Mouse (Mus musculus) right cerebral cortex, adult 2 months (tissue): Measurements from ENCODE around the gene Tmem87b.

Experiments
- DNase-seq, 2 experiments: peaks; one replicate each; pipeline ENCODE4 v3.0.0; 2021 to 2022; ENCODE audit warnings: low spot score in 2 of 2

Tmem87b gene

GRCm38 (mm10) chr2:128817786-128818681, at the start of gene Tmem87b:
Gene Tmem87b, plus strand, starts transcription at chr2:128818118.
- peak; percentile 95 to 96 for DNase-seq

GRCm38 (mm10) chr2:128768545-128769247, 49.2 kb upstream of the Tmem87b start:
- no peak for DNase-seq

DNA sequence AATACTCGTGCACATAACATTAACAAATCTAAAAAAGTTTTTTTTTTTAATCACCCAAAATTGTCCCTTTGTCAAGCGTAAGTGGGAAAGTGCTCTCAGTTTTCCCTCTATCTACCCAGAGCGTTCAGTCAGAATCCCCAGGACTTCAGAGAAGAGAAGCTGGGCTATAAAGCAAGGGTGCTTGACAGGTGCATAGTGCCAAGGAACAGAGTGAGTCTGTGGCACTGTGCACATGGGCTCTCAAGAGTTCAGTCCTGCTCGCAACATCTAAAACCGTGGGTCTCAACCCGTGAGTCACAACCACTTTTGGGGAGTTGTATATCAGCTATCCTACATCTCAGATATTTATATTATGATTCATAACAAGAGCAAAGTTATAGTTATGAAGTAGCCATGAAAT, 47.4 kb upstream of the Tmem87b start:
- no peak for DNase-seq

DNA sequence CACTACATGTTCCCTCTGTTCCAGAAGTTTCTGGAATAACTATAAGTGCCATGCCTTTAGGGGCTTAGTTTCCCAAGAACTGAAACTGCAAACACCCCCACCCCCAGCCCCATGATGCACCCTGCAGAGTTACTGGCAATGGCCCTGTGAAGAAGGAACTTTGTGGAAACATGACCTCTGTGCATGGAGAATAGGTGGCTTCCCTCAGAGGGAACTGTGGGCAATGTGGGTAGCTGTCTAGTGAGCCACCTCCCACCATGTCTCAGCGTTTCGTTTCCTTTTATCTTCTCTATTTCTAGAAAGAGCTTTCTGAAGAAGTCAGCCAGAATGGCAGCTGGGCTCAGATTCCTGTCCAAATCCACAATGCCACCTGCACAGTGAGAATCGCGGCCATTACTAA, 46.9 kb upstream of the Tmem87b start:
- peak in 1 of 2 experiments; percentile 7 for DNase-seq

GRCm38 (mm10) chr2:128771750-128772338, 46.1 kb upstream of the Tmem87b start:
- no peak for DNase-seq

DNA sequence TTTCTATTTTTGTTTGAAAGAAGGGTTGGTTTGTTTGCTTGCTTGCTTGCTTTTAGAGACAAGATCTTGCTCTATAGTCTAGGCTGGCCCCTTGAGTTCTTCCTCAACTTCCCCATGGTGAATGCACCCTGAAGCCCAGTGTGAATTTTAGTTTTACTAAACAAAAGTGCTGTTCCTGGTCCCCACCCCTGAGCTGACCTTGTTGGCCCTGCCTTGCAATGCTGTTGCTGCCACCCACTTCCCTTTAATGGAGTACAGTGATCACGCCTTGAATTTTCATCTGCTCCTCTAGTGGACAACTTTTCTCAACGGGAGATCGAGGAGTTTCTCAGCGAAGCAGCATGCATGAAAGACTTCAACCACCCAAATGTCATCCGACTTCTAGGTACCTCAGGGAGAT, 35.7 kb upstream of the Tmem87b start:
- no peak for DNase-seq

- DNase-seq, result no peak
These were observed 34.1 kb upstream of the Tmem87b start for GRCm38 (mm10) chr2:128783660-128784345.

GRCm38 (mm10) chr2:128784814-128785213, 33.1 kb upstream of the Tmem87b start:
- DNase-seq, result no peak

DNA sequence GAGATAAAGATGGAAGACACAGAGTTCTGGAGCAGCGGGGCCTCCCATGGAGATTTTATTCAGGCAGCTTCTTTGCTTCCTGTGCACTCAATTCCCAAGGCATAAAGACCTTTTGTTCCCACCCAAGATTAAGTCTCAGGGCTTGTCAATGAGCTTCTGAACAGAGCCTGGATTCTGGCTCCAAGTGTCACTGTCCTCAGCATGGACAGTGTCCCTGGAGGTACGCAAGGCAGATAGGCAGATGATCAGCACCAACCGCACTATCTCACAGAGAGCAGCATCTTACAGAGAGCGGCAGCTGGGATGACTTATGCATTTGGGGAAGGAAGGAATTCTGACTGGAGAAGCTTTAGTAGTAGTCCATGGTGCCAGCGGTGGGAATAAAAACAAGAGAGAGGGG, 31.6 kb upstream of the Tmem87b start:
- DNase-seq, result no peak

- DNase-seq, result no peak
These were observed 31.1 kb upstream of the Tmem87b start for GRCm38 (mm10) chr2:128786795-128787194.

DNA sequence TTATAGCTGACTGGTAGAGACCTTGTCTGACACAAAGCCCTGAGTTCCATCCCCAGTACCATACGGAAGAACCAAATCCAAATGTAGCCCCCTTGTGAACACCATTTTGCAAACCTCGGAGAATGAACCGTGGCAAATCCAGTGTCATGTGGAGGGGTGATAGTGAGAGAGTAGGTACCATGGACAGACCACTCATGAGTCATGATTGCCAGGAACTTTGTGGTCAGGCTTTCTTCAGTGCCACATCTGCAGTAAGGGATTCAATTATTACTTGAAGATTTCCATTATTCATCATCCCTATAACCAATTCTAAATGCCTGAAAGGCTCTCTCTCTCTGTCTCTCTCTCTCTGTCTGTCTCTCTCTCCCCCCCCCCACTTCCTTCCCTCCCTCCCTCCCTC, 30.1 kb upstream of the Tmem87b start:
- no peak for DNase-seq

DNA sequence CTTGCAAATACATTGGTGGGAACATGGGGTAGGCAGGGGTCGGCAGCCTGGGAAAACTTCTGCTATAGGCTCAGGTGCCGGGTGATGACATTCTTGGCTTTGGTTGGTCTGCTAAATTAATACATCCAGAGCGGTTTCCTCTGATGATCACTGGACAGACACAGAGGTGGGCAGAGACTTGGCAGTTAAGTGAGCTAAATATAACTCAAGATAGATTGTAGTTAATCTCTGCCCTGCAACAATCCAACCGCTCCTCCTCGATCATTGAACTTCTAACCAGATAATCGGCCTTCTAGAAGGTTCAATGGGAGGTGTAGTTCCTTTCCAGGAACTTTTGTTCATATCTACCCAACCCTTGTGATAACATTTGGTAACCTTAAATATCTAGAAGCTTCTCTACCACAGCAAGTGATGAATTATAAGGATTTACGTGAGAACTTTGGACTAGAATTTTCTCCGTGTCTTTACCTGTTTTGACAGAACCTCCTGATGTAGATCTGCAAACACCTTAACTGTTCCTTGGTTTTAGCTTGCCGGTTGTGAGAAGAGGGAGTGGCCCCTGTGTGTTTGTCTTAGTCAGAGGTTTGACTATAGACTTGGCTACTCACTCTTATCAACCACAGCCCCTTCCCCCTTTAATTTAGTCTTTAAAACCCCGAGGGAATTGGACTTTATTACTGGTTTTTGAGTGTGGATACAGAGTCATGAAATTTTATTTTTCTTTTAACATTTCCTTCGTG, 26.9 kb upstream of the Tmem87b start:
- DNase-seq, result no peak

DNA sequence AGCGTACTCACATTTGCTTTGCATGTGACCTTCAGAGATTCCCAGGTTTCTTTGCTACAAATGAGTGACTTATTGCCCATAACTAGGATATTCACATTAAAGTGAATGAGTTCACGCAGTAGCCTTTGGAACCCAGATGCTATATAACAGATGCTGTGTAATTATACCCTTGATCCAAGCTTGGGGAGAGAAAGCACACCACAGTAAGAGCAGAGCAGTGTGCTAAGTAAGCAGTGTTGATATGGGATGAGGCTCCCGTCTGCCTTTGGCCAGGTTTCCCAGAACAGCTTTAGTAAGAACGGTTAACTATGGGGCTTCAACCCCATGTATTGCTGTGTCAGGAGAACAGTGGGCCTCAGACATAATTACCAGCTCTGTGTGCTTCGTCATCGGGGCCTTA, 24.0 kb upstream of the Tmem87b start:
- no peak for DNase-seq

DNA sequence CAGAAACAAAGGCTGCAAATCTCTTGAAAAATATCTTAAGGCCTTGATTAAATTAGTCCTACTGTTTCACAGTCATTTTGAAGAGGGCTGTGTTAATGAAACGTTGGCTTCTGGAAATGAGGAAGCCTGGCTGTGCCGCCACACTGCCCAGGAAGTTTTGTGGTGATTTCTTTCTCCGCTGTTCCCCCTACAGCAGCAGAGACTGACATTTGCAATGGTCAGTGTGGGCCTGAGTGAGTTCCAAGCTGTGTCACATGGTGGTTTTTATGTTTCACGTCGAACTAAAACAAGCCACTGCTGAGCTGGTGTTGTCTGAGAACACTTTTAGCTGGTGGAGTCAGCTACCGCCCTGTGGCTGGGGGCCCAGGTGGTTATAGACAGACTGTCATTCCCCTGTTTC, 21.5 kb upstream of the Tmem87b start:
- DNase-seq, result no peak

DNA sequence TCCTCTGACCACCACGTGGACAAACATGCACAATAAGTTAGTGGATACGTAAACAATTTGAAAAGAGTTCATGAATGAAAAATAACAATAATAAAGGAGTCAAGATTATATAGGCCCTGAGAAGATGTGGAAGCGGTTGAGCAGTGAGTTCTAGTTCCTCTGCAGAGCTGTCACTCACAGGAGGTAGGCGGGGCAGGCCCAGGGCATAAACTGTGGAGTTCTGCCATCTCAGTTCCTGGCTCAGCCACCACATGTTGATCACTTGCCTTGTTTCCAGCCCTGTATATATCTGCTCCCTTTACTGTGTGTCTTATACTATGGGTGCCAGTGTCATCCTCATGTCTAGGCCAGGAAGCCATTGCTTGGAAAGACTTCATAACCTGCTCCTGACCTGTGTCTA, 14.5 kb upstream of the Tmem87b start:
- DNase-seq, result no peak

DNA sequence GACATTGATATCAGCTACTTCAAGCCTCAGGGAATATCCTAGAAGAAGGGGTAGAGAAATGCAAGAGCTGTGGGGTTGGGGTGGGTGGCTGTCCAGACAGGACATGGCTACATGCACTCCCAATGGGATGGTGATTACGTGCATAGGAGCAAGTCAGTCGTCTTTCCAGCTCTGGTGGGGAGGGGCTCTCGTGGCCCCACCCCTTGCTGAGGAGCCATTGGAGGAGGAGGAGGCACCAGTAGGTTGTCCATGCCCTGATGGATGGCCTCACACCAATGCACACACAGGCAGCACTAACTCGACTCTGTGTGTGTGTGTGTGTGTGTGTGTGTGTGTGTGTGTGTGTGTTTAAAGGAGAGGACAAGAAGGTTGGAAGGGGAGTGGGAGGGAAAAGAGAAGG, 12.6 kb upstream of the Tmem87b start:
- DNase-seq, result no peak

DNA sequence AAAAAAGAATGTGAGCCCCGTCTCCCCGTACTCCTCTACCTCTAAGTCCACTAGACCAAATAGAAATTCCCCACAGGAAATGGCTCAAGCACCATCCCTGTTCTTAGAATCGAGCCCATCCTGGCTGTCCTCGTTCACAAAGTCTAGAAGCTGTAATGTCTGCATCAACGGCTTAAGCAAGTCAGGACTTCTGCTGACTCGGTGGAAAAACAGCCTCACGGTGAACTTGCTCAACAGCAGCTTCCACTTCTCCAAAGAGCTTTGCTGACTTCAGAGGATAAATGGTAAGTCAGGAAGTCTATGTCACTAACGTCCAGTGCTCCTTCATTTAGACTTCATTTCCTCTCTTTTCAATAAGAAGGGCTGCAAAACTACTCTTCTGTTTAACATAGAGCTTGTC, 11.4 kb upstream of the Tmem87b start:
- DNase-seq, result peak; percentile 13 to 22

DNA sequence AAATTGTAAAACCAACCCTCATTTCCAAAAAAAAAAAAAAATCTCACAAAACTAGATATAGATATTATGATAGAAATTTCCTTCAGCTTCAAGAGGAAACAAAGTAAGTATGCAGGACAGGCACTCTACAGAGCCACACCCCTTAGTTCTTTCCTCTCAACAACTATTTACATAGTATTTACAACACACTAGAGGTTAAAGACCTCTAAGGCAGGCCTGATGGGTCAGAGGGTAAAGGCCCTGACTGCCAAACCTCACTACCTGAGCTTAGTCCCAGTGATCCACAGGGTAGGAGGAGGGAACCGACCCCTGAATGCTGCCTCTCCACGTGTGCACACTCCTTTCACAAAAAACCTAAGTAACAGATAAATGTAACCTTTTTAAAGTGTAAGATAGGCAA, 5.2 kb upstream of the Tmem87b start:
- no peak for DNase-seq

DNA sequence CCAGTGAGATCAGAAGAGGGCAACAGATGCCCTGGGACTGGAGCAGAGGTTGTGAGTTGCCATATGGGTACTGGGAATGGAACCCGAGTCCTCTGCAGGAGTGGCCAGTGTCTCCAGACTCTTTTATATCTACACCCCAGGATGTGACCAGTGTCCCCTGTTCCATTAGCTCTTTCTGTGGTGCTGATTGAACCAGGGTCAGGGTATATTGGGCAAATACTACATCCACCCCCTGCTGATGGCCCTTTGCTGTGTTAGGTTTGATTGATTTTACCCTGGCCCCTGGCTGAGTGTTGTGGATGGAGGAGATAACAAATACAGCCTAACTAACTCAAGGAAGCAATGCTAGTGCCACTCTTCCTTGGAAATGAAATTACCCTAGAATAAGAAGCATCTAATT, 1.6 kb upstream of the Tmem87b start:
- no peak for DNase-seq

DNA sequence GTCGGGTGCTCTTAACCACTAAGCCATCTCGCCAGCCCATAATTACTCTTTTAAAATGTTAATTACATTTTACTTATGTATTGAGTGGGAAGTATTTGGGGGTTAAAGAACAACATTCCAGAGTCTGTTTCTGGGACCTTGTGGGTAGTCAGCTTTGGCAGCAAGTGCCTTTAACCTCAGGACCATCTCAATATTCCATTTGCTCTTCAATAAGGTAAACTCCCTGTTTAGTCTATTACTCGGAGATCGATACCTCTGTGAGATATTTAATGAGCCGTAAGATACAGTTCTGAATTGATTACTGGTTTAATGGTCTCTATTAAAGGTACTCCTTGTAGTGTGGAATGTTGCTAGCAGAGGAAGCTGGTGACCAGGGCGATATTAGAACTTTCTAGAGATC, 1.0 kb upstream of the Tmem87b start:
- DNase-seq, result no peak

DNA sequence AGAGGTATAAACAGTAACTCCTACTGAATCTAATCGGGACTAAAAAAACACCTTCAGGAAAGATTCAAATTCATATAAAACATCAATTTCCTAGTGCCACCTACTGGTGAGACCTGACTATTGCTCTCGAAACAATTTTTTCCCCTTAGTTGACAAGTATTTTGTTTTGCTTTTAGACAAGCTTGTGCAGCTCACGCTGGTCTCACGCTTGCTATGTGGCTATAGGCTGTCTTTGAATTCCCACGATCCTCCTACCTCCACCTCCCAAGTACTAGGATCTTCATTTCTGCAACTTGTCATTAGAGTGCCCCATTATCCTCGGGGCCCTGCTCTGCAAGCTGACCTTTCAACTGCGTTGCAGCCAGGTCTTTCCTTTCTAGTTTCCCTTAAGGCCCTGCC, 532 bp upstream of the Tmem87b start:
- DNase-seq, result peak; percentile 71 to 80
